Mouse (Mus musculus): ENCODE results near the gene Cabcoco1.

- TF ChIP-seq CTCF (IDR thresholded peaks at IDR 0.05; ENCODE audit: borderline replicate concordance, insufficient read depth, low read length) (no peak), POLR2A (IDR thresholded peaks at IDR 0.05; ENCODE audit: low read depth, low read length) (no peak)
Measured at GRCm38 (mm10) chr10:68445244-68445811, 96.4 kb downstream of the Cabcoco1 start.
